Mouse (Mus musculus): Measurements from ENCODE around the gene Sap30bp. TPM values are rescaled to one million over a fixed set of nuclear protein-coding genes. Genes with fewer than 3 reads are reported as not detected.

The Sap30bp gene
- total RNA-seq (2022): 10 to 100 TPM; 46.2 to 53.7 (median 48.3) TPM

DNA sequence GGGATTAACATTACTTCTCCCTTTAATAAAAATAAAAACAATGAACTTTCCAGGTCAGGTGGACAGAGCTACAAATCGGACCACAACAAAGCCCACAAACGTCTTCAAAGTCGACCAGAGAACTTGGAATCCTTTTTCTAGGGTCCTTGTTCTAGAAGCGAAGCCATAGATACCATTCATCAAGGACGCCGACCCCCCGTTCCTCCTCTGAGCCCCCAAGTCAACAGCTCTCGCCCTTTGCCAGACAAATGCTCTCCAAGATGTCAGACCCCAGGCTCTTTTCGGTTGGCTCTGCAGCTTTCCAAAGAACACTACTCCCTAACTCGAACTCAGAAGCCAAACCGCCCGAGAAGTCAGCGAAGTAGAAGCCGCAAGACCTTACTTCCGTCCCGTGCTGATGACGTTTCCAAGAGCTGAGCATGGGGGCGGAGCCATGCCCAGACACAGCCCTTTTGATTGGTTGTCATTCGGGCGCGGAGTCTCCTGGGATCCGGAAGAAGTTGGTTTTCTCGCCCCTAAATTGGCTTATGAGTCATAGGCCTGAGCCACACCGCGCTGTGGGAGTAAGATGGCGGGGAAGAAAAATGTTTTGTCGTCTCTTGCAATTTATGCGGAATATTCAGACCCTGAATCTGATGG lies at the start of gene Sap30bp, which contains the start of gene Recql5:
Gene Sap30bp (plus strand): TSS at position 175 of the 639 bp plus-strand sequence.
Gene Recql5 (minus strand): TSS at position 370 of the 639 bp plus-strand sequence.
- DNase-seq: peak; percentile 97

GRCm38 (mm10) chr11:115884361-115884760 lies 48.7 kb upstream of the Sap30bp start:
- DNase-seq: no peak

DNA sequence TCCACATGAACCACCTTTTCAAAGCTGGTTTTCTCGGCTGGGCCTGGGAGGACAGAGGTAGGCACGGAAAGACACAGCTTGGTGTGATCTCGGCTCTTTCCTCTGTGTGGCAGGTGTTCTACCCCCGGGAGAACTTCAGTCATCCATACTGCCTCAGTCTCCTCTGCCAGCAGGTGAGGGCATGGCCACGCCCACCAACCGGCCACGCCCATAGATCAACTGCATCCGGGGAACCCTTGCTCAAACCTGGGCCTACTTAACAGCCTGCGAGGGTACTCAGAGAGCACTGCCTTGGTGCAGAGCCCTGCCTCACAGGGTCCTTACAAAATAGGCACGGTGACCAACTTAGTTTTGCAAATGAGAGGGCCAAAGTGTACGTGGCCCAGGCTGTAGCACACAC lies 47.8 kb upstream of the Sap30bp start:
- DNase-seq: no peak

- DNase-seq: no peak
These were observed 46.6 kb upstream of the Sap30bp start for GRCm38 (mm10) chr11:115886446-115886845.

- no peak for DNase-seq
These were observed 45.1 kb upstream of the Sap30bp start for GRCm38 (mm10) chr11:115888020-115888419.

DNA sequence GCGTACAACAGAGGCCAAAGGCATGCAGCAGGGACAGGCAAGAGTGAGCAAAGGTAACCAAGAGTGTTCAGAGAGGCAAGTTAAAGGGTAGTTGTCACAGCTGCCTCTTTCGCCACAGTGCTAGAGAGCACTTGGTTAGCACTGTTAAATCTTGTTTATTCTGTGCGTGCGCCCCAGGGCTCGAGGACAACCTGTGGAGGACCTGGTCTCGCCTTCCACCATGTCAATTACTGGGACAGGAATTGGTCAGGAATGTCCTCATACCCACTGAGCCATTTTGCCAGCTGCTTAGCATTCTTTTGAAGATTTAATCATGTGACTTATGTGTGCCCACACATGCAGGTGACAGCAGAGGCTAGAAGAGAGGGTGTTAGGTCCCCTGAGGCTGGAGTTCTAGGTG lies 43.9 kb upstream of the Sap30bp start:
- DNase-seq: no peak

GRCm38 (mm10) chr11:115892213-115892612 lies 40.9 kb upstream of the Sap30bp start:
- no peak for DNase-seq

DNA sequence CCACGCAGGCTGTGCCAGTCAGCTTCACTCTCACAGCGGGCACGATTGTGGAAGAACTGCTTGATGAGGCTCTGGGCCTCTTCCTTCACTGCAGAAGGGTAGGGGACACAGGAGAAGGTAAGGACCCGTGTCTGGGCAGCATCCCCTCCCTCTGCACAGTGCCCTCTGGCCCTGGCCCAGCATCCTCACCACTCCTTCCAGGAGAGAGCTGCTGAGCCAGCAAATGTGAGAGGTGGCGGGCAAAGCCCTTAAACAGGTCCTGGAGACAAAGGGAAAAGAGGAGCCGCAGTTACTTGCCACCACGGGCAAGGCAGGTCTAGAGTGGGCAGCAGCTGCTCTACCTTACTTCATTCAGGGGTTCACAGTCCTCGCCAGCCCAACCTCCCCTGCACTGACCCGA lies 40.0 kb upstream of the Sap30bp start:
- DNase-seq: no peak

DNA sequence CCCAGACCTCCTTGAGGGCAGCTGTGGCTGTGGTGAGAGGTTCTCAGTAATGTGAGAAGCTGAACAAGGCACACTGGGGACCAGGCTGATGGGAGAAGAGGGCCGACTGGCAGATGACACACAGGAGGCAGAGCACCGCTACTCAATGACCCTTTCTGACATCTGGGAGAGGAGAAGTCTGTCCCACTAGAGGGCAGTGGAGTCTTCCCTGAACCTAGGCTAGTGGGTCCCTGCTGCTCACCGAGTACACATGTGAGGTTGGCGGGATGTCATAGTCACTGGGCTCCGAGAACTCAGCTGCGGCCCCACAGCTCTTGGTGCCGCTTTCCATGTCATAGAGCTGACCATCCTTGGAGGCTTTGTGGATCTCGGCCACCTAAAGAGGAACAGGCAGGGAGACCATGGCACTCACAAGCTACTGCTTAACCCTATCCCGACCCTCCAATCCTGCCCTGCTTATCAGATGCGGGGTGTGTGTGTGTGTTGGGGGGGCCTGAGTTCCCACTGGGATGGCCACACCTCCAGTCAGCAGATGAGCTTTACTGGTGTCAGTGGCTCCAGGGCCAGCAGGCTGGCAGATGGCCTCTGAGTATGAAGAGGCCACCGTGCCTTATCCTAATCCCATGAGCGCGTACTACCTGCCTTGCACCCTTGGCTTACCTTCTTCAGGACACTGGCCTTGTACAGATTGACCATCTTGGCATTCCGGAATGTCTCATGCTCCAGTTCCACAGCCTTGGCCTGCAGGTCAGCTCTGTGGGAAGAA lies 38.1 kb upstream of the Sap30bp start:
- no peak for DNase-seq

GRCm38 (mm10) chr11:115898446-115898845 lies 34.6 kb upstream of the Sap30bp start:
- no peak for DNase-seq

GRCm38 (mm10) chr11:115898886-115899285 lies 34.2 kb upstream of the Sap30bp start:
- no peak for DNase-seq

DNA sequence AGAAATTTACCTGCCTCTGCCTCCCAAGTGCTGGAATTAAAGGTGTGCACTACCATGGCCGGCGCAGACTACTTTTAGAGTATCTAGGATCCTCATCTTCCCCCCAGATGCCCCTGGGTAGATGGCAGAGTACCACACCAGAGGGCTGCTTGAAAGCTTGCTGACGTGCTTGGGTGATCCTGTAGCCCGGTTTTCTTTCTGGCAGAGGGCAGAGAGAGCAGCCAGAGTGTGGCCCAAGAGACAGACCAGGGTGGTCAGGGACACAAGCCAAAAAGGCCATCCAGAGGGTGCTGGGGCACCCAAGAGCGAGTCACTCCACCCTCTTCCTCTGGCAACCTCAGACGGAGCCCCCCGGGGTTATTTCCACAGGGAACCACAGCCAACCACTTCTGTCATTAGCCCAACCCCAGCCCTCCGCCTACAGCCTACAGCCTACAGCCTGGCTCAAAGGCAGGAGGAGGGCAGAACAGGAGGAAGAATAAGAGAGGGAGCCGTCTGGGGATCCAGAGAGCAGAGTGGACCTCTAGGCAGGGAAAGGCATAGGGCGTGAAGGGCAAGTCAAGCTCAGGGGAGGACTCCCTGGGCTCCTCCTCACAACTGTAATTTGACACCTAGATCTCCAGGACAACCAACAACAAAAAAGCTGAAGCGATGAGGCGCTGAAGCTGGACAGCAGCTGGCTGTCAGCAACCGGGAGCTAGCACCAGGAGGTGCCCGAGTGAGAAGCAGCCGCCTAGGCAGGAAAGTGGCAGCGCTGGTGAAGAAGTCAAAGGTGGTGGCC lies 33.4 kb upstream of the Sap30bp start, which contains the start of gene Smim5:
Gene Smim5 (plus strand): TSS at position 481 of the 781 bp plus-strand sequence.
- no peak for DNase-seq

DNA sequence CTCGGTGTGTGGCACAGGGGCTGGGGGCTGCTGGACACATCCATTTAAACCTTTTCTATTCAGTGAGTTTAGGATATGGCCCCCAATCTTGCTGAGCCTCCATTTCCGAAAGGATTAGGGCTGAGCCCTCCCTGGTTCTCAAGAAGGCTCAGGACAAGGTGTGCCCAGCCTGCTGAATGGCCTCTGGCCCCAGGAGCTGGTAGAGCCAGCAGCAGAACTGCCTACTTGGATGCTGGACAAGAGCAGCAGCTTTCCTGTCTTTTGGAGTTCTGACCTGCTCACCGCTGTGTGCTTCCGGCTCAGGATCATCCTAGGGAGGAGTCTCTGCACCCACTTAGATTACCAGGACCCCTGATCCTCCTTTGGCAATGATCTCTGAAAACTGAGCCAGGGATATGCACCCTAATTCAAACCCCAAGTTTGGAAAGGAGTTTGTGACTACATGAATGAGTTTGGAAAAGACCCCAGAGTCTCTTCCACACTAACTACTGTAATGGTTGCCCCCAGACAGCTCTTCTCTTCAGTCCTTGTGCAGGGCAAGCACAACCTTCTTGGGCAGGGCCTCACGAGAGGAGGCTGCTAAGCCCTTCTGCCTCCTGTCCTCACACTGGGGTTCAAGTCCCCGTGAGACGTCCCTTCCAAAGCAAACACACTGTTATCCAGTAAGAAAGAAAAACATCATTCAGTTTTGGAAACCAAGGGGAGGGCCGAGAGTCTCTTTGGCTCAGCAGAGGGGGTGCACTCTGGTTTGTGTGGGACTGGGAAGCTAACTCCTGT lies 32.3 kb upstream of the Sap30bp start:
- DNase-seq: no peak

DNA sequence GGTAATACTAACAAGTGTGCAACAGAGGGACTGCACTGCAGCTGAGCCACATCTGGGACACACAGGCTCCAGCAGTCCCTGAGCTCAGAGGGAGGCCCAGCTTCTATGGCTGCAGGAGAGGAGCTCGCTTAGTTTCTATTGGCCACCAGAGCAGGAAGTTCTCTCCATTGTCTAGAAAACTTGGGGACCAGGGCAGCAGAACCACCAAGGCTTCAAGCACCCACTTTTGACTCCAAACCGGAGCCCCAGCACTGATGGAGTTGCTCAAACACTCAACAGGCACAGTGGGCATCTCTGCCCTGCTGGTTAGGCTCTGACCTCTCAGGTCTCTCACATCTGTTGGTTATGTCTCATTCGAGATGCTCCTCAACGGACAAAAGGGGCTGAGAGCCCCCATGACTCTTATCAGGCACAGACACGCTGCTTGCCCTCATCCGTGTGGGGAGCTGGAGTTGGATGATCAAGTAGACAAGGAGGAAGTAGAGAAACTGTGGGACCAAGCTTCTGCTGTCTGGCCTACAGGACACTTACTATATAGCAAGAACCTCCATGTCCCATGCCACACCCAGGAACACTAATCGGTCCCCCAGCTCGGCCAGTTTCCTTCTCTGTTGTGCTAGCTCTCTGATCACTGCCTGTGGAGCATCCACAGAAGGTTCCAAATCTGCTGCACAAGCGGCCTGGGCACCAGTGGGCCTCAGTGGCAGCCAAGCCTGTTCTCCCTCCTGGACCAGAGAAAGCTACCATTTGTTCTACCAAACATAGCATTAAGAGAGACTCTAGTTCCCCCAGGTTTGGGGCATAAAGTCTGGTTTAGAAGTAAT lies 31.5 kb upstream of the Sap30bp start:
- DNase-seq: no peak

DNA sequence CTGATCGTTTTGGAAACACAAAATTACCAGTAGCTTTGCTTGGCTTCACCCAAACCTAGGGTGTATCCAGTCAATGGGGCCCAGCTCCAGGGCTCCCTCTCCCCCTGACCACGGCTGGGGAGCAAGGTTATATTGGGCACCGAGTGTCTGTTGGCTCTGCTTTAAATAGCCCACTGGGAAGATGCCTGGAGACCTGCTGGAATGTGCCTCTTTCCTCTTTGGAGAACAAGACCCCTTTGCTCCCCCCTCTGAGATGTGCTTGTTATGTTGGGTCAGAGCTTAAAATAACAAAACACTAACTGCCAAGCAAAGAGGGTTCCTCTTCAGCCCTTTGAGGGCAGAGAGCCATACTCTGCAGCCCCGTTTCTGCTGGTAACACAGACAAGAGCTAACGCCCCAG lies 30.9 kb upstream of the Sap30bp start:
- DNase-seq: no peak

GRCm38 (mm10) chr11:115902831-115903230 lies 30.3 kb upstream of the Sap30bp start:
- DNase-seq: no peak

- no peak for DNase-seq
These were observed 29.5 kb upstream of the Sap30bp start for GRCm38 (mm10) chr11:115903384-115904230.

GRCm38 (mm10) chr11:115904231-115904955 lies 28.7 kb upstream of the Sap30bp start:
- no peak for DNase-seq

- DNase-seq: no peak
These were observed 27.9 kb upstream of the Sap30bp start for GRCm38 (mm10) chr11:115904956-115905790.
